In the genomic region with DNA sequence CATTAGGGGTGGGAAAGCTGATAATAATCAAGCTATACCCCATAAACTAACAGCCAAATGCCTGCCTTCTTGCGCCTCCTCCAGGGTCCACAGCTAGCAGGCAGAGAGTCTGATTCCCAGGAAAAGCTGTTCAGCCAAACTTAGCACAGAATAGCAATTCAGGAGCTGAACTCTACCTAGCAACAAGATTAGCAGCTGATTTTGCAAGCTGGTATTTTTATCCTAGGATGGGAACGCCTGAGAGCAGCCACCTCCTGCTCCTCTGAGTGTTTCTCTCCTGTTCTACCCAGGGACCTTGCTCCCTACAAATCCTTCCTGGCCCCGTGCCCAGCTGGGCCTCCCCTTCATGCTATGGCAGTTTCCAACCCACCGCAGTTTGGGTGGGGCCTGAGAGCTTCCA, we compare ENCODE assay signal across 14 mouse cellular contexts. TPM values are rescaled to one million over a fixed set of nuclear protein-coding genes. Genes with fewer than 3 reads are reported as not detected.
DNase-seq lines count a peak whose midpoint lies in the region; ATAC-seq and TF ChIP-seq lines count a peak whose summit lies in the region.
"Had no signal": no experiment of that assay in that cellular context is flagged by ENCODE, and none has a peak within 500 bp of the region (broad histone marks: within the 10 kb centered on the region; RNA-seq: fewer than 3 reads in every experiment).

No protein-coding gene starts in this region.

- WGBS in thymus, adult 2 months: 84% methylated on average over 4 of the region's 4 CpGs

- H3K27ac ChIP-seq in cortical plate, adult 2 months (ENCODE audit: insufficient read depth, low read length): peak overlapping the region; percentile 87
- H3K27ac ChIP-seq in thymus, adult 2 months (ENCODE audit: control insufficient read depth, insufficient read depth, low read length): no peak overlapping the region
- H3K27ac ChIP-seq: hindbrain, embryonic 13.5 days; midbrain, embryonic 15.5 days had no signal

- no peak for DNase-seq in frontal cortex, postnatal 25 days (ENCODE audit: low spot score in 2 of 2)
- peak; percentile 50 for DNase-seq in layer of hippocampus, adult 11-12 months (ENCODE audit: low spot score)
- no peak for DNase-seq in layer of hippocampus, adult 9-10 months (ENCODE audit: low spot score)
- peak; percentile 70 for DNase-seq in left cerebral cortex, postnatal 10 days (ENCODE audit: extremely low spot score in 1 of 2, low spot score in 2 of 2)
- DNase-seq in thymus, adult 2 months: no peak
- DNase-seq in gastrocnemius, postnatal 36 days: no peak
- DNase-seq: adrenal gland, postnatal 14 days; B cell, adult 2 months; lung, adult 18-20 months; thymus, adult 18-20 months had no signal

- no peaks in the 10 kb centered on the region for H3K36me3 ChIP-seq in thymus, adult 2 months (ENCODE audit: control insufficient read depth, insufficient read depth, low read length)
- H3K36me3 ChIP-seq: hindbrain, embryonic 13.5 days; midbrain, embryonic 15.5 days had no signal

- H3K27me3 ChIP-seq in thymus, adult 2 months (ENCODE audit: control insufficient read depth, insufficient read depth, low read length): no peaks in the 10 kb centered on the region
- H3K27me3 ChIP-seq: hindbrain, embryonic 13.5 days; midbrain, embryonic 15.5 days had no signal

- TF ChIP-seq POLR2A in cortical plate, adult 2 months (IDR thresholded peaks at IDR 0.05; ENCODE audit: extremely low read depth, insufficient read depth, low read length): peak; percentile 33; the same call in 1 of the 2 replicates
- TF ChIP-seq POLR2A in thymus, adult 2 months (IDR thresholded peaks at IDR 0.05; ENCODE audit: control insufficient read depth, extremely low read depth, insufficient read depth, low read length, poor library complexity): no peak

- ATAC-seq in frontal cortex, adult (ENCODE audit: low TSS enrichment): peak; percentile 90
- ATAC-seq: midbrain, embryonic 15.5 days had no signal

- TF ChIP-seq CTCF in cortical plate, adult 2 months (IDR thresholded peaks at IDR 0.05; ENCODE audit: extremely low read depth, insufficient read depth, low read length): no peak
- TF ChIP-seq CTCF in thymus, adult 2 months (IDR thresholded peaks at IDR 0.05; ENCODE audit: borderline replicate concordance, control insufficient read depth, extremely low read depth, insufficient read depth, low read length, poor library complexity): no peak

- peaks cover 13% of the 10 kb centered on the region for H3K4me1 ChIP-seq in cortical plate, adult 2 months (ENCODE audit: control insufficient read depth, insufficient read depth, low read length)
- H3K4me1 ChIP-seq in thymus, adult 2 months (replicated peaks; ENCODE audit: control insufficient read depth, insufficient read depth, low read length): no peaks in the 10 kb centered on the region
- H3K4me1 ChIP-seq: midbrain, embryonic 15.5 days had no signal

- intact Hi-C loops in left cerebral cortex, postnatal 10 days (cut with DNase I): no loop called here
- intact Hi-C loops in gastrocnemius, postnatal 36 days (cut with DNase I): no loop called here

- H3K4me3 ChIP-seq in cortical plate, adult 2 months (ENCODE audit: insufficient read depth, low read length): no peak overlapping the region
- no peak overlapping the region for H3K4me3 ChIP-seq in thymus, adult 2 months (ENCODE audit: control insufficient read depth, insufficient read depth, low read length)
- H3K4me3 ChIP-seq: hindbrain, embryonic 13.5 days; midbrain, embryonic 15.5 days had no signal

RNA-seq across cellular contexts. Expression of gene Camk2b, which starts 20.8 kb away (rescaled TPM):
- 499 and 547 TPM in 2 replicates for polyA plus RNA-seq in cortical plate, adult 2 months (2012; rRNA removed)
- total RNA-seq in left cerebral cortex, postnatal 10 days (2021): 100 to 1,000 TPM; 768 to 793 TPM
- polyA plus RNA-seq in thymus, adult 2 months (2012; rRNA removed): 6.0 and 9.0 TPM in 2 replicates
- total RNA-seq in gastrocnemius, postnatal 36 days (2021): 100 to 1,000 TPM in 1 of 2 experiments, 10 to 100 TPM in 1; 95.5 to 115 TPM

Comparison
In these comparisons a context has a peak if more than half of its experiments do, and no peak if none do; other contexts are left out.
1. DNase-seq: peak in layer of hippocampus, adult 11-12 months (single experiment) and left cerebral cortex, postnatal 10 days (2 of 2); none in frontal cortex, postnatal 25 days (0 of 2), layer of hippocampus, adult 9-10 months (single experiment), thymus, adult 2 months (single experiment) and gastrocnemius, postnatal 36 days (0 of 2).
2. RNA of gene Camk2b, which starts 20.8 kb away (total RNA-seq): 768 to 793 TPM in left cerebral cortex, postnatal 10 days; 95.5 to 115 TPM in gastrocnemius, postnatal 36 days; every median in the first group is over 4 times any median in the second.